Mouse (Mus musculus) megakaryocyte, embryonic 14.5 days (primary cell): ENCODE data around the gene Xkr8.

ENCODE experiments used
- FLI1 ChIP-seq: IDR thresholded peaks from 2 replicates; pipeline ENCODE4 v1.6.1; 2012; ENCODE audit warnings: low read length, inconsistent platforms, mixed read lengths
- GATA1 ChIP-seq: IDR thresholded peaks from 3 replicates; pipeline ENCODE4 v1.6.1; 2012; ENCODE audit warnings: mixed read lengths, low read length, inconsistent platforms, borderline replicate concordance

DNA sequence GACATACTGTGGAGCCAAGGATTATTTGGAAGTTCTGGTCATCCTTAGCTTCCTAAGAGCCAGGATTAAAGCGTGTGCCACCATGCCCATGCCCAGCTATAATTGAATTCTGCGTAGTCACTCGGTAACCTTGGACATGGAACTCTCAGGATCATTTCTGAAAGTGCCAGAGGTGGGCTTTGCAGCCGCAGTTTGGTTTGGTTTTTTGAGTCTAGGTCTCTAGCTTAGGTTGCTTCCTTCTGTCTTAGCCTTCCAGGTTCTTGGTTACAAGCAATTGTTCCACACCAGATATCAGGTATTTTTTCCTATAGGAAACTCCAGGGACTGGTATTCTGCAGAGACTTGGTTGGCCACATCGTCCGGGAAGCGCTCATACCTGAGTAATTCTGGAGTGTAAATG lies 19.2 kb downstream of the Xkr8 start:
- TF ChIP-seq GATA1 = no peak
- no peak for TF ChIP-seq FLI1
